Mouse (Mus musculus) heart, embryonic 10.5 days (tissue): ENCODE results near the gene Gm39566. TPM values are rescaled to one million over a fixed set of nuclear protein-coding genes. Genes with fewer than 3 reads are reported as not detected.

Source experiments
- DNase-seq: peaks from one replicate; pipeline ENCODE4 v3.0.0-alpha.2; 2017; ENCODE audit warnings: low spot score
- H3K27ac ChIP-seq: fragments of 300-500 bp; sonication (generic); 2 replicates; pipeline ENCODE4 v1.5.1; 2016; ENCODE audit warnings: mild to moderate bottlenecking
- H3K27me3 ChIP-seq: fragments of 300-500 bp; sonication (generic); 2 replicates; pipeline ENCODE4 v1.6.1; 2016; ENCODE audit warnings: mild to moderate bottlenecking; ENCODE audit not compliant: poor library complexity, insufficient read depth, severe bottlenecking
- H3K36me3 ChIP-seq: fragments of 300-500 bp; sonication (generic); 2 replicates; pipeline ENCODE4 v1.6.1; 2016; ENCODE audit warnings: mild to moderate bottlenecking, moderate library complexity
- H3K4me1 ChIP-seq: fragments of 300-500 bp; sonication (generic); 2 replicates; pipeline ENCODE4 v1.6.1; 2016; ENCODE audit warnings: mild to moderate bottlenecking
- H3K4me3 ChIP-seq: fragments of 300-500 bp; sonication (generic); 2 replicates; pipeline ENCODE4 v1.5.1; 2016; ENCODE audit warnings: mild to moderate bottlenecking, moderate library complexity
- H3K9me3 ChIP-seq: fragments of 300-500 bp; sonication (generic); 2 replicates; pipeline ENCODE4 v1.6.1; 2016; ENCODE audit warnings: mild to moderate bottlenecking, moderate library complexity
- WGBS: fragments of 180-500 bp; shearing (Covaris S2); methylation state at CpG from one replicate; pipeline ENCODE4 v1.1.7; 2016; 5-methylcytosine and 5-hydroxymethylcytosine counted together
- polyA plus RNA-seq: library from polyadenylated mRNA; unstranded; fragments of >200 nt; fragmentation: Nextera tagmentation; extraction: Ambion mirVana; gene quantifications from 2 replicates; pipeline ENCODE4 v1.2.1, GENCODE M21; 2016

The Gm39566 gene
- polyA plus RNA-seq, 1 experiment from 2014 or later: not detected

DNA sequence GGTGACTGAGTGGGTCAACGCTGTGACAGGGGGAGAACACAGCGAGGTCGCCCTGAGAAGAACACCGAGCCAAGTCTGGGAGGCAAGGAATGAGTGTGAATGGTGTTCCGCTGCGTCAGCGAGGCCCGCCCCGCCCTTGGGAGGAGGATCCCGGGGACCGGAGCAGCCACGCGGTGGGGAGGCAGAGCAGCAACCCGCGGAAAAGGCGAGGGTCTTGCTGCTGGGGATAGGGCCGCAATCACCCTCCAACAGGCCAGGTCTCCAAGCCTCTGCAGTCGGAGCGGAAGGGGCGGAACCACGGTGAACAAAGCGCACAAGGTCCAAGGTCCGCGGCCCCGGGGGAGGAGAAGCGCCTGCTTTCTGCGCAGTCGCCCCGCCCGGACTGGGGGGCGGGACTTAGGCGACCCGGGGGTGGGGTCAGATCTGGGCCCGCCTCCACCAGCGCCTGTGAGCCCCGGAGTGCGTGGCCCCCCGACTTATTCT, 31.1 kb upstream of the Gm39566 start, which contains the start of gene Plscr3:
TSS of gene Plscr3 (plus strand) at position 179 of the 483 bp plus-strand sequence.
- Histone ChIP-seq H3K9me3 (no peaks in the 10 kb centered on the region), H3K36me3 (peaks cover 36% of the 10 kb centered on the region), H3K27me3 (no peaks in the 10 kb centered on the region), H3K27ac (peak within 1 kb of the TSS; percentile 98), H3K4me3 (peak within 1 kb of the TSS; percentile 81), H3K4me1 (peaks cover 42% of the 10 kb centered on the region)
- peak; percentile 97 for DNase-seq
- under 1% methylated on average over 38 of the region's 38 CpGs for WGBS

DNA sequence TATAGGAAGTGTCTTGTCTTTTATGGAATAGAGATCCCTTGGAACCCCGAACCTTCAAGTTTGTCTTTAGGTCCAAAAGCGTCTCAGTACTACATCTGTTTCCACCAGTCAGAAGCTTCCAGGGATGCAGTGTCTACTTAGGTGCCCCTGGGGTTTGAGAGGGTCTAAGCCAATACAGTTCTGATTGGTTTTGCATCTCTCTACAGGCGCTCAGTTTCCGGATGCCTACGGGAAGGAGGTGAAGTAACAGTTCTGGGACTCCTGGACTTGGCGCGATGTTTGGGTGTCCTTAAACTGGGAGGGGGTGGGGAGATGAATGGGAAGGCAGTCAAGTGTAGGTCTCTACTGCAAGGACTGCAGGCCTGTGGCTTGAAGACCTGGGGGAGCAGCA, 23.6 kb upstream of the Gm39566 start:
- 1% methylated on average over 7 of the region's 7 CpGs for WGBS
- DNase-seq: no peak
- peak overlapping the region; percentile 69 for H3K4me3 ChIP-seq
- peaks cover 56% of the 10 kb centered on the region for H3K4me1 ChIP-seq
- peaks cover 33% of the 10 kb centered on the region for H3K27me3 ChIP-seq
- H3K9me3 ChIP-seq: no peaks in the 10 kb centered on the region
- H3K27ac ChIP-seq: peak overlapping the region; percentile 93
- peaks cover 2% of the 10 kb centered on the region; the same call in 1 of the 2 replicates for H3K36me3 ChIP-seq

DNA sequence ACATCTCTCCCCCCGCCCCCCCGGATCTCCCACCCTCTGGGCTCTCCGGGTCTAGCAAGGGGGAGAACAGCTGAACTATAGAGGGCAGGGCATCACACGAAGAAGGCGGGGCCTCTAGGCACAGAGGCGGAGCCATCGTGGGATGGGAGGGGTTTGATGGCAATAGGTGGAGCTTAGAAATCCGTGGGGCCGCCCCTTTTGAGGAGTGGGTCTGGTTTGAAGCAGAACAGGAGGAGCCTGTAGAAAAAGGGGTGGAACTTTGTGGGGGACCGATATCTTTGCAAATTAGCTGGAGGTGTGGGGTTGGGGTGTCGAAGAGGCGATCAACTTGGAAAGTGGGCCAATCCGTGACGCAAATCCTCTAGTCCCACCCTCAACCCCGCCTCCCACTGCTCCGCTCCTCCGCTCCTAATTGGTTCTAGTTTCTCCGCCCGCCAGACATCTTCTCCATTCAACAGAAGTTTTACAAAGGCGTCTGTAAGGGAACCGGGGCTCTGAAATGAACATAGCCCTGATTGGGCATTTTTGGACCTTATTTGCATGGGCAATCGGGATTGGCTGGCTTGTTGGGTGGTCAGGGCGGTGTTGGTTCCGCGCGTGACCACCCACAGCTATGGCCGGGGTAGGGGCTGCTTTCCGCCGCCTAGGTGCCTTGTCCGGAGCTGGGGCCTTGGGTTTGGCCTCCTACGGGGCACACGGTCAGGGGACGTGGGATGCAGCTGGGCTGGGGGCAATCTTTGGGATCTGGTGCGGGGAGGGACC, 23.0 kb upstream of the Gm39566 start, which contains the start of gene Tmem256:
TSS of gene Tmem256 (plus strand) at position 563 of the 762 bp plus-strand sequence.
- H3K27me3 ChIP-seq: peaks cover 39% of the 10 kb centered on the region
- DNase-seq: peak; percentile 99
- H3K9me3 ChIP-seq: no peaks in the 10 kb centered on the region
- H3K4me3 ChIP-seq: peak within 1 kb of the TSS; percentile 69
- peak within 1 kb of the TSS; percentile 93 for H3K27ac ChIP-seq
- peaks cover 56% of the 10 kb centered on the region for H3K4me1 ChIP-seq
- WGBS: under 1% methylated on average over 34 of the region's 34 CpGs
- peaks cover 7% of the 10 kb centered on the region for H3K36me3 ChIP-seq

DNA sequence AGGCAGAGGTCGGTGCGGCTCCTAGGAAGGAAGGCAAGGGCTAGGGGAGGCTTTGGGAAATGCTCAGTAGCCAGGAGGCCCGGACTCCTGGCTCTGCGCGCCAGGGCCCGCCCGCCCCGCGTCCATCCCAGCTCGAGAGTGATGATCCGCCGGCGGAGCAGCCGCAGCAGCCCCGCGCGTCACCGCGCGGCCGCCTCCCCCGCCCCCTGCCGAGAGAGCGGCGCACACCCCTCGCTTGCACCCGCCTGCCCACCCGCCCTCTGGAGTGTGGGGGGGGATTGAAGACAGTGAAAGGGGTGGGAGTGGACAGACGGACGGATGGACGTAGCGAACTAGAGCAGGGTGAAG, 22.5 kb upstream of the Gm39566 start, which contains the start of gene Nlgn2:
TSS of gene Nlgn2 (minus strand) at position 181 of the 348 bp plus-strand sequence.
- H3K27ac ChIP-seq: peak within 1 kb of the TSS; percentile 93
- DNase-seq: no peak
- peaks cover 7% of the 10 kb centered on the region for H3K36me3 ChIP-seq
- H3K27me3 ChIP-seq: peaks cover 45% of the 10 kb centered on the region
- H3K4me1 ChIP-seq: peaks cover 54% of the 10 kb centered on the region
- no peaks in the 10 kb centered on the region for H3K9me3 ChIP-seq
- peak within 1 kb of the TSS; percentile 69 for H3K4me3 ChIP-seq
- WGBS: 0% methylated on average over 32 of the region's 32 CpGs

DNA sequence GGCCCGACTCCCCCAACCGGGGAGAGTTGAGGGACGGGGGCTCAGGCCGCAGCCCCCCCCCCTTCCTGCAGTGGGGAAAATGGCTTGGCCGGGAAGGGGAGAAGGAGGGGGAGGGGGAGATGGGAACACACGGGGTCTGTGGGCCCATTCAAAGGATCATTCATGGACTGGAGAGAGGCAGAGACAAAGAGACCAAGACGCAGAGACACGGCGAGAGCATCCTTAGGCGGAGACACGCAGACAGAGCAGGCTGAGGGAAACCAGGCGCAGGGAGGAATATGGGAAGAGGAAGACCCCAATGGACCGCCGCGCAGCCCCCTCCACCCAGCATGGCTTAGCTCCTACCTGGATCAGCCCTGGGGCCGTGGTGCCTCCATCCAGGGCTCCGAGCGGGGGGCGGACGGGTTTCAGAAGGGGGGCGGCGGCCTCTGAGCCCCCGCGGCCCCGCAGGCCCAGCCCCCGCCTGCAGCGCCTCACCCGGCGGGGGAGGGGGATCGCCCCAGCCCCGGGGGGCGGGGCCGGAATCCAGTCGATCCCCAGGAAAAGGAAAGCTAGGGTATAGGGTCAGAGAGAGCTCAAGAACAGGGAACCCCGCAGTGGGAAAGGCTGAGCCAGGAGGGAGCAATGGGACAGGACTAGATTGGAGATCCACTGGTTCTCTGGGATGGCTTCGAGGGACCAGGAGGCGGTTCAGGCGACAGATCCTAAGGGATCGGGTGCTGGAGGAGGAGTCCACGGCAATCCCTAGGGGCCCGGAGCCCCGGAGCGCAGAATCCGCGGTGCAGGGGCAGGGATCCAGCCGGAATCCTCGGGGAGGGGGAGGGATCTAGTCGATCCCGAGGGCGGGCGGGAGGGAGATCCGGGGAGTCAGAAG, 21.8 kb upstream of the Gm39566 start:
- no peak for DNase-seq
- H3K9me3 ChIP-seq: no peaks in the 10 kb centered on the region
- H3K27me3 ChIP-seq: peaks cover 49% of the 10 kb centered on the region
- peaks cover 7% of the 10 kb centered on the region for H3K36me3 ChIP-seq
- WGBS: under 1% methylated on average over 39 of the region's 52 CpGs
- peak overlapping the region; percentile 93 for H3K27ac ChIP-seq
- H3K4me3 ChIP-seq: peak overlapping the region; percentile 69
- peaks cover 54% of the 10 kb centered on the region for H3K4me1 ChIP-seq

DNA sequence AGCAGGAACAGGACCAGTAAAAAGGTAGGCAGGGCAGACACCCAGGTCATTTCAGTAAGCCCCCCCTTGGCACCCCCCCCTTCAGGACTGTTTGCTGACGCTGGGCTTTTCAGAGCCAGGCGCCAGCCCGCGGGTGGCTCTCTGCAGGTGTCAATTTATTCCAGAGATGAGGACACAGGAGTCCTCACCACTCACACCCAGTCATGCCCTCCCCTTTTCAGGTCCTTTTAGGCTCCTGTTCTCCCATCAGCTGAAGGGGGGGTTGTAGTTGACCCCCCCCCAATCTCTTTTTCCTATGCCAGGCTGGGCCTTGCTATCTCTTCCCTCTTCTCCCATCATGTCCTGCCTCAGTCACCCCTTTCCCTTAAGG, 20.9 kb upstream of the Gm39566 start:
- no peak overlapping the region for H3K27ac ChIP-seq
- peaks cover 59% of the 10 kb centered on the region for H3K4me1 ChIP-seq
- 0% methylated on average over 4 of the region's 4 CpGs for WGBS
- peak overlapping the region; percentile 69 for H3K4me3 ChIP-seq
- peaks cover 49% of the 10 kb centered on the region for H3K27me3 ChIP-seq
- no peaks in the 10 kb centered on the region for H3K9me3 ChIP-seq
- H3K36me3 ChIP-seq: peaks cover 7% of the 10 kb centered on the region
- no peak for DNase-seq

DNA sequence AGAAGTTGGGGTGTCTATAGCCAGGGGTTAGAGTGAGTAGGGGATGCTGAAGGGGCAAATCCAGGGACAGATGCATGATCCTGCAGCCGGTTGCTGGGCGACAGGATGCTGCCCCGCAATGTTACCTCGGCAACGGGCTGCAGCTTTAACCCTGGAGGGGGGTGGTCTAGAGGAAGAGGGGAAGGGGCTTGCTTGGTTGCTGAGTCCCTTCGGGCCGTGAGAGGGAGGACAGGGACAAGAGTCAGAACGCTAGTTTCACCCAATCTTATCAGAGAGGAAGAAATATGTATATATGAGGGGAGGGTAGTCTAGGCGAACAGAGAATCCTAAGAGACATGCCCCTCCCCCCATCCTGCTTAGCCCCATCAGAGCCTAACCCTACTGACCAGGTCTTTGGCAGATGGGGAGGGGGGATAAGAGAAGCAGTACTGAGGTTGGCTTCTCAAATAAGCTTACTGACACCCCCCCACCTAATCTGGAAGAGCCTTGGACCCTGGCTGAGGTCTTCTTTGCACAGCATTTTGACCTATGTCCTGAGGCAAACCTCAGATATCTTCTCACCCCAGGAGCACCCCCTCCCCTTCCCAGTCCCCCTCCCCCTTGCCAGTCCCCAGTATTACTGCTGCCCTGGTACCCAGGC, 20.3 kb upstream of the Gm39566 start:
- H3K36me3 ChIP-seq: peaks cover 7% of the 10 kb centered on the region
- peak overlapping the region; percentile 69 for H3K4me3 ChIP-seq
- H3K4me1 ChIP-seq: peaks cover 62% of the 10 kb centered on the region
- peaks cover 49% of the 10 kb centered on the region for H3K27me3 ChIP-seq
- DNase-seq: no peak
- WGBS: 8% methylated on average over 9 of the region's 9 CpGs
- H3K9me3 ChIP-seq: no peaks in the 10 kb centered on the region
- no peak overlapping the region for H3K27ac ChIP-seq

DNA sequence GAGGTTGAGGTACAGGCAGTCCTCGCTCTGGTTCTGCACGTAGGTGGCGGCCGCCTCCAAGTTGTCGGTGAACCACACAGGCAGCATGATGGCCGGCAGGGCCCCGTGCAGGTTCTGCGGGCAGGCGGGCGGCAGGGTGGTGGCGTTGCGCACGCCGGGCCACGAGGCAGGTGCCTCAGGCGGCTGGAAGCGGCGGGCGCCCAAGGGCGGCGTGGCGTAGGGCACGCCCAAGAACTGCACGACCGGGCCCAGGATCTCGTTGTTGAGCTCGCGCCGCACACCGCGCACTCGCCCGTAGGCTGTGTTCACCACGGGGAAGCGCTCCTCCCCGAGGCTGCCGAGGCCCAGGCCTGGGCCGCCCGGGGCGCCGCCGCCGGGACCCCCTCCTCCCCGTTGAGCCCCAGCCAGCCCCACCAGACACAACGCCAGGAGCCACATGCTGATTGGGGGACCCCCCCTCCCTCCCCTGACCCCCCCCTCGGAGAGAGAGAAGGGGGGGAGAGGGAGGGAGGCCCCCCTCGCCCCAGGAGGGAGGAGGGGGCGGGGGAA, 19.0 kb upstream of the Gm39566 start:
- Histone ChIP-seq H3K4me3 (peak overlapping the region; percentile 67), H3K27ac (peak overlapping the region; percentile 89), H3K9me3 (no peaks in the 10 kb centered on the region), H3K36me3 (peaks cover 10% of the 10 kb centered on the region), H3K4me1 (peaks cover 61% of the 10 kb centered on the region), H3K27me3 (peaks cover 49% of the 10 kb centered on the region)
- no peak for DNase-seq
- WGBS: 4% methylated on average over 47 of the region's 48 CpGs

DNA sequence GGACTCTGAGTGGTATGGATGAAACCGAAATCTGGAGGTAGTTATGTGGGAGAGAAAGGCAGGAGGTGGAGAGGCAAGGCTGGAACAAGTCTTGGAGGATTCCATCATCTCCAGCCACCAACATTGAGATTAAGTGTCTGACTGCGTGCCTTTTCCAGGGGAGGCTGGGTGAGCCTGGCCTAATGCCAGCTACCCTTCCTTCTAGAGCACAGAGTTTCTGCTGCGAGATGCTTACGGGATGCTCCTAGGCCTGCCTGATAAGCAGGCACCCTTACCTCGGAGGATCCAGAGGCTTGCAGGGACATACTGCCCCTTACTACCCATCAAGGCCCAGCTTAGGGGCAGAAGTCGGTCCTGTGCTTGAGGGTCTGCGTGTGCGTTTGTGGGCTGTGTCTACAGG, 18.5 kb upstream of the Gm39566 start:
- no peaks in the 10 kb centered on the region for H3K9me3 ChIP-seq
- peak overlapping the region; percentile 67 for H3K4me3 ChIP-seq
- H3K27ac ChIP-seq: peak overlapping the region; percentile 89
- WGBS: 39% methylated on average over 8 of the region's 8 CpGs
- no peak for DNase-seq
- H3K36me3 ChIP-seq: peaks cover 13% of the 10 kb centered on the region
- H3K4me1 ChIP-seq: peaks cover 62% of the 10 kb centered on the region
- peaks cover 49% of the 10 kb centered on the region for H3K27me3 ChIP-seq

DNA sequence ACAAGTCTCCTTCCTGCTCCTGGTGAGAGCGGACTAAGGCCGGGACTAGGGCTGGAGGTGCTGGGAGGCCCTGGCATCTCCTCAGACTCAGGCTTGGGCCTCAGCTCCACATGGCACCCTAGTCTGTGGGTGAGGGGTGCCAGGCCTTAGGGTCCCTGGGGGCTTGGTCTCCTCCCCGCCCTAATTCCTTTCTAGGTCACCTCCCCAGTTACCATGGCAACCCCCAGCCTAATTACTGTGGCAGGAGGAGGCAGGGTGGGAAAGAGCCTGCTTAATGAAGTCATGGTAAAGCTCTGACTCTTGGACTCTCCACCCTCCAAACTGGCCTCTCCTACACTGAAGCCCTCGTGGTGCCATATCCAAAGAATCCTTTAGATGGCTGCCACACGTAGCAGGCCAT, 13.7 kb upstream of the Gm39566 start:
- DNase-seq: no peak
- Histone ChIP-seq H3K4me3 (no peak overlapping the region), H3K27me3 (peaks cover 17% of the 10 kb centered on the region), H3K9me3 (no peaks in the 10 kb centered on the region), H3K36me3 (peaks cover 49% of the 10 kb centered on the region), H3K4me1 (peaks cover 21% of the 10 kb centered on the region), H3K27ac (no peak overlapping the region)
- 67% methylated on average over 5 of the region's 5 CpGs for WGBS

DNA sequence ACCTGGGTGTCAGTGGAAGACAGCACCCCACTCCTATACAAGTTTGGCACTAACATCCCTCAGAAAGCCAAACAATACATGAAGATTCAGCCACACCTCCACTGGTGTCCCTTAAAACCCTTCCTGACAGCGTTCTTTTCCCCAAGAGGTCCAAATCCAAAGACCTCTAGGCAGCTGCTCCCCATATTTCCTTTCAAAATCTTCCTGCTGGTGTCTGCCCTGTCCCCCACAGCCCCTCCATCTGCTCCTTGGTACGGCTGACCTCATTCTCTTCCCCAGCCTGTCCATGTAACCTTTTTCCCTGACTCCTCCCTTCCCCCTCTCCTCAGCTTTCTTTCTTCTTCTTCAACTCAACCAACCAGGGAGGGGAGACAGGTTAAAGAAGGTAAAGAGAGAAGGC, 8.4 kb upstream of the Gm39566 start:
- H3K4me1 ChIP-seq: no peaks in the 10 kb centered on the region
- H3K4me3 ChIP-seq: no peak overlapping the region
- WGBS: 65% methylated on average over 2 of the region's 2 CpGs
- H3K27ac ChIP-seq: no peak overlapping the region
- no peaks in the 10 kb centered on the region for H3K27me3 ChIP-seq
- peaks cover 35% of the 10 kb centered on the region for H3K36me3 ChIP-seq
- no peak for DNase-seq
- H3K9me3 ChIP-seq: no peaks in the 10 kb centered on the region

DNA sequence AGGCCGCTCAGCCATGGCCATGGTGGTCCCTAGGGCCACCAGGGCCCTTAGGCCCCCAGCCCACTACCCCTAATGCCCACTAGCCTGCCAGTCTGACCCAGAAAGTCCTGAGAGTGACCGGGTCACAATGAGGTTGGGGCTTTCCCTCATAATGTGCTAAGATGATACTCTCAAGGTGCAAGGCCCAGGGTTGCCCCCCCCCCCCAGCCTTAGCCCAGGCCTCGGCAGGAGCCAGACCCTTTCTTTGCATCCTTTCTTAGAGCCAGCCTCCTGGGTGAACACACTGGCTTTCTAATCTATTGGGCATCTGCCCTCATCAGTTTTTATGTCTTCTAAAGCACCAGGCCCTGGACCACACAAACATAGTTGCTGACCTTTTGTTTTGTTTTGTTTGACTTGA, 7.0 kb upstream of the Gm39566 start, which contains the start of gene Spem1:
TSS of gene Spem1 (minus strand) at position 101 of the 400 bp plus-strand sequence.
- Histone ChIP-seq H3K36me3 (peaks cover 22% of the 10 kb centered on the region), H3K9me3 (0 out of 2 replicates have a peak, but pooled peaks cover 5% of the 10 kb centered on the region), H3K27ac (no peak within 1 kb of the TSS), H3K4me1 (no peaks in the 10 kb centered on the region), H3K27me3 (peaks cover 11% of the 10 kb centered on the region; the same call in 1 of the 2 replicates), H3K4me3 (no peak within 1 kb of the TSS)
- WGBS: 80% methylated on average over 3 of the region's 3 CpGs
- DNase-seq: no peak
